Mouse (Mus musculus): ENCODE measurements around the gene Rab3ip.

- TF ChIP-seq CTCF (IDR thresholded peaks at IDR 0.05; ENCODE audit: low read depth) (peak; percentile 23; the same call in 1 of the 2 replicates), EP300 (optimal IDR thresholded peaks at IDR 0.05) (no peak)
These were observed 67.0 kb downstream of the Rab3ip start for GRCm38 (mm10) chr10:116883531-116883930.
